Mouse (Mus musculus) stomach, postnatal 0 days (tissue): Measurements from ENCODE around the gene Actr3.

Experiments
- CTCF ChIP-seq: IDR thresholded peaks from 2 replicates; pipeline ENCODE4 v1.5.1; 2016; ENCODE audit warnings: antibody characterized with exemption, low read depth, mild to moderate bottlenecking, moderate library complexity
- EP300 ChIP-seq: optimal IDR thresholded peaks from 2 replicates; pipeline ENCODE3; 2016; ENCODE audit warnings: antibody characterized with exemption

- no peak for TF ChIP-seq CTCF
- TF ChIP-seq EP300: no peak
These were observed 19.6 kb upstream of the Actr3 start for GRCm38 (mm10) chr1:125455128-125455527.
